Mouse (Mus musculus): ENCODE results near the gene Uck1.
"Not testable (repeated sequence)": the region's sequence is repeated elsewhere in the genome, so short reads cannot be mapped to it uniquely, and the experiment has no call there.

The Uck1 gene

DNA sequence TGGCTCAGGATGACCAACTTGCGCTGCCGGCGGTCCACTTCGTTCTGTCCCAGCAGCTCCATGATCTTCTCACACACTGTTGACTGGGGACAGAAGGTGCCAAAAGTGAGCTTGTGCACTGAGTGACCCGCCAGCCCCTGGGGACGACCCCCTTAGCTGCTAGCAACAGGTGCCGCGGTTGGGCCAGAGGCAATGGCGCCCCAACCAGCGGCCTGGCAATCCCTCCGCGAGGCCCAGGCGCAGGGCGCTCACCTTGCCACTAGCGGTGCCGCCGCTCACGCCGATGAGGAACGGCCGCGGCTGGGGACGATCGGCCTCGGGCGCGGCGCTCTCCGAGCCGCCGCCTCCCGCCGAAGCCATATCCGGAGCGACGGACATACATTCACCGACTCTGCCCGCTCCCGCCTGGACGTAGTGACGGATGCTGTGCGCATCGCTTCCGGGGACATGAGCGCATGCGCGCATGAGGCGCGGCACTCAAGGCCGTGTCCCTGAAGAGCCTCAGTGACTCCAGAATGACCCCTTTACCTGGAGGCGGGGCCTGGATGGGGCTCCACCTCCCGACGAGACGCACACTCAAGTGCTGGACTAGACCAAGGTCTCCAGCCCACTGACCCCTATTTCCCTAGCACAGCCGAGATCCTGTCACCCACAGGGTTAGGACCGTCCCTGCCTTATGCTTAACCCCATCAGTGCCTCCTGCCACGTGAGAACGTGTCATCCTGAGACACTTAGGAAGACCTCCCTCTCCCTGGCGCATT lies at the start of gene Uck1:
Gene Uck1, minus strand, starts transcription at position 503 of the 761 bp plus-strand sequence.
- DNase-seq (ENCODE audit: low spot score): peak; percentile 66

GRCm38 (mm10) chr2:32308870-32309568 lies 49.1 kb upstream of the Uck1 start:
- no peak for DNase-seq (ENCODE audit: low spot score)

DNA sequence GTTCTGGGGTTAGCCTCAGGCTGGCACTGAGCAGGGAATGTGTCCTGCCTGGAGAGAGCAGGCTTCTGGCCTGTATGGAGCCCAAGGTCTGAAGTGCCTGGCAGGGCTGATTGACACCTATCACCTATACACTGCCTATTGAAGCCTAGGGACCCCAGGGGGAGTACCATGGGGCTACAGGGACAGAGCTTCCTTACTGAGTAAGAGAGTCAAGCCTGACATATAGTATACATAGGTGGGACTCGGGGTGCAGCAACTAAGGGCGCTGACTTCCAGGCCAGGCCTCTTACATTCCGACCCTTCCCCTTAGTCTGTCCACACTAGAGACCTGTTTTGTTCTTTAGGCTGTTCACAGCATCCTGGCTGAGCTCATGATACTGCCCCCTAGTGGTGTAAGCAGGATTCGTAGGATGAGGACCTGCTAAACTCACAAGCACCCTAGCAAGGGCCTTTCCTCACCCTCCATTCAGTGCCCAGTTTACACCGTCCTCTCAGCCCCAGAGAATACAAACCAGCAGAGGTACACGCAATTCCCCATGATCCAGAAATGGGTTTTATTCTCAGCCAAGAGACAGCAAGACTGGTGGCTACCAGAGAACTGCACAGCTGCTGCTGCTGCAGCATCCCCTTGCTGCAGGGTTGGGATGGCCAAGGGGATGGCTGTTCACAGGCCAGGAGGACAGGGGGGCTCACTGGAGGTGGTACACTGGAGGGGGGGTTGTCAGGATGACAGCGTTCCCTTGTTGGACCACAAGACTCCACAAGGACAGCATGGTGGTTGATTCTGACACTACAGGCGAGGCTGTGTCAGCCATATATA lies 48.2 kb upstream of the Uck1 start:
- no peak for DNase-seq (ENCODE audit: low spot score)

DNA sequence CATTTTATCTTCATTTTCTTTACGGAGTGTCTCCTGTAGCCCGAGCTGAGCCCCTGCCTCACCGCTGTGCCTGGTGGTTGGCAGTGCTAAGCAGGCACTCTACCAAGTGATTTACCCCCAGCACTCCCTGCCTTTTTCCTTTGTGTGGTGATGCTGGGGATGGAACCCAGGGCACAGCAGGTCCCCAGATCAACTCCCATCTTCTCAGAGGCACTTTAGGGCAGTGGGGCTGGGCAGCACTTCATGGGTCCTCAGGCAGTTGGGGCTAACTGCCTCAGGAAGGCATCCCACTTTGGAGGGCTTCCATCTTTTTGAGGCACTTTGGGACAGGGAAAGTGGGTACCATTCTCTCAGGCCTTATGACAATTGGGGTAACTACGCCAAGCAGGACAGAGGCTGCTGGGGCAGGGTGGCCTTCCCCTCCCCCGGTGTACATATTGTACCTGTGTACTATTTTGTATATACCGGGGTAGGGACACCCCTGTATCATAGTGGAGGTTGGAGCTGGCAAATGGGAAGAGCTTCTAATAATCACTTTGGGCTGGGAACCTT lies 47.4 kb upstream of the Uck1 start:
- no peak for DNase-seq (ENCODE audit: low spot score)

GRCm38 (mm10) chr2:32306176-32306575 lies 46.2 kb upstream of the Uck1 start:
- no peak for DNase-seq (ENCODE audit: low spot score)

DNA sequence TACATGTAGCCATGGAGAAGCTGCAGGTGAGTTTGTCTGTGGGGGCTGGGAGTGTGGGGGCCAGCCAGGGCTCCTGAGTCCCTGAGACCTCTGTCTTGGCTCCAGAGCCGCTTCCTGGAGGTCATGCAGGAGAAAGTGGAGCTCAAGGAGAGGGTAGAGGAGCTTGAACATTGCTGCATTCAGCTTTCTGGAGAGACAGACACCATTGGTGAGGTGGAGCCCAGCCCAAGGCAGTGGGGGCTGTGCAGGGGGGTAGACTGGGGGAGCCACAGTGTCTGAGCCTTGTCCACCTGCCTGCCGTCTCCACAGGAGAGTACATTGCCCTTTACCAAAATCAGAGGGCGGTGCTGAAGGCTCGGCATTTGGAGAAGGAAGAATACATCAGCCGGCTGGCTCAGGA lies 45.7 kb upstream of the Uck1 start:
- no peak for DNase-seq (ENCODE audit: low spot score)

- DNase-seq (ENCODE audit: low spot score): no peak
Measured at GRCm38 (mm10) chr2:32304145-32304832, 44.3 kb upstream of the Uck1 start.

- DNase-seq (ENCODE audit: low spot score): no peak
Measured at GRCm38 (mm10) chr2:32302952-32303351, 43.0 kb upstream of the Uck1 start.

GRCm38 (mm10) chr2:32299469-32299868 lies 39.5 kb upstream of the Uck1 start:
- no peak for DNase-seq (ENCODE audit: low spot score)

- DNase-seq (ENCODE audit: low spot score): not testable (repeated sequence)
Measured at GRCm38 (mm10) chr2:32295842-32296241, 35.9 kb upstream of the Uck1 start.

DNA sequence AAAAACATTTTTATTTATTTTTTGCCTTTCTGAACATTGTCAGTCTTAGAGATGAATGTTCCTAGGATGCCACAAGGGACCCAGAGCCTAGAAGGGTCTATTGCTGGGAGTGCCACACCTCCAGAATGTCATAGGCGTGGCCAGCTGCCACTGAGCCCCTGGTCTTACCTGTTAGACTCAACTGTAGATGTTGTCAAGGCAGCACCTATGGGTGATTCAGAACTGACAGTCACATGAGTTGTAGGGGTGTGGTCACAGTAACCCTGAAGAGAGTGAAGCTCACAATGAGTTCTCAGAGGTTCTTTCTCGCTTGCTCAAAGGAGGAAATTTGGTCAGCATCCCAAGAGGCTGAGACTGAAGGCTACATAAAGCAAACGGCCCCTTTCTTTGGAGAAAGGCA lies 35.3 kb upstream of the Uck1 start:
- DNase-seq (ENCODE audit: low spot score): no peak

- DNase-seq (ENCODE audit: low spot score): no peak
Measured at GRCm38 (mm10) chr2:32294348-32294747, 34.4 kb upstream of the Uck1 start.

DNA sequence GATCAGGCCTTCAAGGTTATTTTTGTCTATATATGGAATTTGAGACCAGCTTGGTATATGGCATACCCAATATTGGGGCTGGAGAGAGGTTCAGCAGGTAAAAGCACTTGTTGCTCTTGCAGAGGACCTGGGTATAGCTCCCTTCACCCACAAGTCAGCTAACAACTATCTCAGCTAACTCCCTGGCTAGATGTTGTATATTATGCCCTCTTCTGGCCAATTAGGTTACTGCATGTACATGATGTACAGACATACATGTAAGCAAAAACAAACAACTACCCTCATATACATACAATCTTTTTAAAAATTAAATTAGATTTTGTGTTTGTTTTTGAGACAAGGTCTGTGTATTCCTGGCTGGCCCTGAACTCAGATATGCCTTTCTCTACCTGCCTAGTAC lies 29.6 kb upstream of the Uck1 start:
- DNase-seq (ENCODE audit: low spot score): no peak

DNA sequence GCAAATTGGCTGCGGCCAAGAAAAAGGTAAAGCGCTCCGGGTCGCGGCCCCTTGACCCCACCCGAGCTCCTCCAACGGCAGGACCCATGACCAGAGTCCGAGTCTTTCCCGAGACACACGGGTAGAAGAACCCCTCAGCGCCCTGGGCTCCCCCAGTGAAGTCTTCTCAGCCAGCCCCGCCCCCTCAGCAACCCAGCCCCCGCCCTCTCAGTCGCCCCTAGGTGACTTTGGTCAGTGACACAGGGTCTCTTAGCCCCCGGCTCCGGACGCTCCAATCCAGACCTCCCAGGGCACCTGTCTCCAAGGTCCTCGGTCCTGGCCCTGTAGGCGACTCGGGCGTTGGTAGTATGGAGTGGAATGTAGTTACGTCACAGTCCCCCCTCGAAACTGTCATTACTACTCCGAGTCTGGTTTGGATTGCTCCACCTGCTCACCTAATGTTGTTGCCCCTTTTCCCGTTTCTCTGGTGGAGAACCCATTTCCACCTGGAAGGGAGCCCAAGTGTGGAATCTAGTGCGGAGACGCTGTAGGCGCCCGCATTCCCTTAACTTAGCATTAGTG lies 28.5 kb upstream of the Uck1 start:
- peak; percentile 21 for DNase-seq (ENCODE audit: low spot score)

GRCm38 (mm10) chr2:32287923-32288367 lies 28.0 kb upstream of the Uck1 start, which contains the start of gene Swi5:
Gene Swi5 (minus strand): TSS chr2:32288075.
- peak; percentile 87 for DNase-seq (ENCODE audit: low spot score)

DNA sequence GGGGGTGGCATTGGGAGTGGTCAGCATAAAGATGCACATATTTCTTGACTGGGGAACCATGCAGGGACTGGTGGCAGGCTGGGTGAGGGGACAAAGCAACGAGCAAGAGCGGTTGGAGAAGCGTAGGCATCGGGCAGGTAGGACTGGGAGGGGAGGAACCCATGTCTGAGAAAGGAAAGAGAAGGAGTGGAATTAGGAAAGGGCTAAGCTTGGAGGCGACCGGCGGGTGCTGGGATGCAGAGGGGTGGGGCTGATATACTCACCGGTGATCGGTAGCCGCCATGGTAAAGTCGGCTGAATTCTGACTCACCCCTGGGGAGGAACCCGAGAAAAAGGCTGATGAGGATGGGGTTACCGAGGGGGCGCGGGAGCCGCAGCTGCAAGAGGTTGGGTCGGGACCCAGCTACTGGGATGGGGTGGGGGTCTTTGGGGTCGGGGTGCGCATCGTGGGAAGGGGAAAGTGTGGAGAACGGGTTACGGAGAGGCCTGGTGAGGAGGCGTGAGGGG lies 27.4 kb upstream of the Uck1 start, which contains the start of gene Golga2:
Gene Golga2, plus strand, starts transcription at position 51 of the 507 bp plus-strand sequence.
- DNase-seq (ENCODE audit: low spot score): no peak

GRCm38 (mm10) chr2:32283986-32284385 lies 24.0 kb upstream of the Uck1 start:
- DNase-seq (ENCODE audit: low spot score): no peak

GRCm38 (mm10) chr2:32282727-32283126 lies 22.8 kb upstream of the Uck1 start:
- DNase-seq (ENCODE audit: low spot score): peak; percentile 19

GRCm38 (mm10) chr2:32282289-32282688 lies 22.3 kb upstream of the Uck1 start:
- DNase-seq (ENCODE audit: low spot score): no peak

GRCm38 (mm10) chr2:32275823-32276222 lies 15.9 kb upstream of the Uck1 start:
- no peak for DNase-seq (ENCODE audit: low spot score)

- no peak for DNase-seq (ENCODE audit: low spot score)
Measured at GRCm38 (mm10) chr2:32260635-32261034, 676 bp upstream of the Uck1 start.
